Mouse (Mus musculus): ENCODE data around the gene Inava.

Inava gene

GRCm38 (mm10) chr1:136233892-136234594, at the start of gene Inava:
Gene Inava (minus strand): TSS chr1:136234264.
- CTCF ChIA-PET: no interaction called here

GRCm38 (mm10) chr1:136277366-136277765, 43.3 kb upstream of the Inava start:
- CTCF ChIA-PET: no interaction called here

GRCm38 (mm10) chr1:136268224-136268623, 34.2 kb upstream of the Inava start:
- CTCF ChIA-PET: no interaction called here

GRCm38 (mm10) chr1:136266127-136266526, 32.1 kb upstream of the Inava start:
- CTCF ChIA-PET: no interaction called here

DNA sequence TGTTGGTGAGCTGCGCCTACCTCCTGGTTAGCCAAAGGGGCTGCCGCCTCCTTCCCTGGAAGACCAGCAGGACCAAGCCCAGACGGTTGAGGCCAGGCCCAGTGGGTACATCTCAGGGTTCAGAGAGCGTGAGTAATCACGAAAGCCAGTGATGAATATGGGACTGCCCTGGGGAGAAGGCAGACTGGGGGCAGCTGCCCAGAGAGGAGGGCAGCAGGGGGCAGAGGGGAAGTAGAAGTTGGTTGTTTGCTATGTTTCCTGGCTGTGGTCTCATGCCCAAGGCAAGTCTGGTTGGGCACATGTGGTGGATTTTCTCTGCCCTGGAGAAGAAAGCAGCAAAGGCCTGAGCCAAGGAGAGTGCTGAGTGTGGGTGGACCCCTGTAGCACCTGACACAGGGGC, 29.3 kb upstream of the Inava start:
- CTCF ChIA-PET: no interaction called here

DNA sequence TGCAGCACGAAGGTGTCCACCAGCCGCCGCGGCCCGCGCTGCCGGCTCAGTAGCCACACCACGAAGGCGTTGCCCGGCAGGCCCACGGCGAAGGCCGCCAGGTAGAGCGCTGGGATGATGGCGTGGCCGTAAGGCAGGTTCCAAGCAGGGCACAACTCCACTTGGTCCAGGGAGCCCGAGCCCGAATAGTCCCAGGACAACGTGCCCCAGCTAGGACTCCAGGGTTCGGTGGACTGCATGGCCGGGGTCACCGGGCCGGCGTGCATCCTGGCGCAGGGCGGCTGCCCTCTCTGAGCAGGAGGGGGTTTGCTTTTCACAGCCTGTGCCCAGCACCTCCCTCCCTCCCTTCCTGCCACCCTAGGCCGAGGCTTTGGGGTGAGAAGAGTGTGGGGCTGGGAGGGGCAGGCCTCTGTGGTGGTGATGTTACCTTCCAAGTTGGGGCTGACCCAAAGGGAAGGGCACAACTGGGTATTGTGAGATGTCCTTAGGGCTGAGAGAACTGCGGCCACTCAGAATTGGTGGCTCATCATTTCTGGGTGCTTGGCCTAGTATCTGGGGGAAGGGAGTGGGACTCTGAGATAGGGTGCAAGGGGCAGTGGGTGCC, 26.7 kb upstream of the Inava start, which contains the start of gene Gpr25:
Gene Gpr25 (minus strand): TSS at position 239 of the 604 bp plus-strand sequence.
- CTCF ChIA-PET: no interaction called here

GRCm38 (mm10) chr1:136259893-136260634, 26.0 kb upstream of the Inava start:
- CTCF ChIA-PET: no interaction called here

DNA sequence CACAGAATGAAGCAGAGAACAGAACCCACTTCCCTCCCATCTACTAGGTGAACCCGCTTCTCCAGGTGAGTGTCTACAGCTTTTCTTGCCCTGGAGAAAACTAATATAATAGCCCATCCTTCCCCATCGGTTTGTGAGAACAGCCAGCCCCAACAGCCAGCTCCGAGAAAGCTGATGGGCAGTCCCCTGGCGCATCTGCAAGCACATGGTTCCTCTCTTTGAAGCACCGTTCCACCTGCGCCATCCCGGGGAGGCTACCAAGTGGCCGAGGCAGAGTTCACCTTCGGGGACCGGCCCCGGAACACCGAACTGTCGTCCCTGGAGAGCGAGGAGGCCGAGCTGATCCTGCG, 25.5 kb upstream of the Inava start:
- CTCF ChIA-PET: no interaction called here

GRCm38 (mm10) chr1:136258495-136258894, 24.4 kb upstream of the Inava start:
- CTCF ChIA-PET: no interaction called here

DNA sequence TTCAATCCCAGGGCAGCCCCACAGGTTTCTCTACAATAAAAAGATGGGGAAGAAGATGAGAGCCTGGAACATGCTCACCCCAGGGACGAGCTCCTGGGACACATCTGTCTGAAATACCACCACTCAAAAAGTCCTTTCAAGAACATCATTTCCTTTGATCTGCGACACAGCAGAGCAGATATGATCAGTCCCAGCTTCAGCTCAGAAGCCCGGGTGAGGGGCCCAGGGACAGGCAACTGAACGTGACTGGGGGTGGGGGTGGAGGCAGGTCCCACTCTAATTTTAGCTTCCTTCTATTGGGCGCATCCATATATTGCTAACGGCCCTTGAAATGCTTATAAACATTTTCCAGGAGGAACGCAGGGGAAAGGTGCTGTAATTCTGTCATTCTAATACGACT, 21.6 kb upstream of the Inava start:
- CTCF ChIA-PET: interaction anchor here (0.5 to 0.6 kb wide), 2 partner anchors 89 to 1994 kb away, joined by 4 to 8 read pairs; no protein-coding TSS in a partner anchor

DNA sequence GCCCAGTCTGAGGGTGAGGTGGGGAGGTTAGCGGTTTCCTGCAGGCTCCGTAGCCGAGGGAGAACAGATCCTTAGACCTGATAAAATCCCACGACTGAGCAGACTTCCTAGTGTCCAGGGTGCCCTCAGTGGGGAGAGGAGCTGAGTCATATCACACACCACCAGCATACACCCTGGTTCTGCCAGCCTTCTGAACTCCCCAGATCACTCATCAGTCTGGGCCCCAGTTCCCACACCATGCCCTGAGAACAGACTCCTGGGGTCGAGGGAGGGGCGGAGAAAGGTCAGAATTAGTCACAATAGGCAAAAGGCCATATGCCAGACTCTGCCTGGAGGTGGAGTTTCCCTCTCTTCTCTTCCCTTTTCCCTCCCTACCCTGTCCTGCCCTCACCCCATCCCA, 21.1 kb upstream of the Inava start:
- CTCF ChIA-PET: interaction anchor here (0.5 to 0.6 kb wide), 2 partner anchors 89 to 1994 kb away, joined by 4 to 8 read pairs; no protein-coding TSS in a partner anchor

DNA sequence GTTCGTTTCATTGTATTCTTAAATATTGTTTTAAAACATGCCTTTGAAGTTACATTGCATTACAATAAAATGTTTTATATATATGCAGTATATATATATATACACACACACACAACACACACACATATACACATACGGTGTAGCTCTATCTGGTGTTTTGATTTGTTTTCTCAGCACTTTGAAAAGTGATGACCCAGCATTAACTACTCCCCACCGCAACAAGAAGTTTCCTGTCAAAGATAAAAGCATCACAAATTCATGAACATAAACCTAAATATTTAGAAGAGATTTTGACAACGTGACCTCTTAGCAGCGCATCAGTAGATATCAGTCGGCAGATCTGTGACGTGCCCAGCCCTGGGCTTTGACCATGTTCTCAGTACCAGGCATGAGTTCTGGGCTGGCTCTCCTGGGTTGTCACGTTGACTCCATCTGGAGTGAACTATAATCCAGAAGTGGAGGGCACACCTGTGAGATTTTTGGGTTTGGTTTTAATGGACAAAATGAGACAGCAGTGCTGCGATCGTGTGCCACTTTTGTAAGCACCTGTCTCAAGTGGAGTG, 20.5 kb upstream of the Inava start:
- CTCF ChIA-PET: interaction anchor here (0.6 kb wide), 1 partner anchor 90 kb away, joined by 8 read pairs; no protein-coding TSS in a partner anchor

GRCm38 (mm10) chr1:136253472-136253871, 19.4 kb upstream of the Inava start:
- CTCF ChIA-PET: no interaction called here

DNA sequence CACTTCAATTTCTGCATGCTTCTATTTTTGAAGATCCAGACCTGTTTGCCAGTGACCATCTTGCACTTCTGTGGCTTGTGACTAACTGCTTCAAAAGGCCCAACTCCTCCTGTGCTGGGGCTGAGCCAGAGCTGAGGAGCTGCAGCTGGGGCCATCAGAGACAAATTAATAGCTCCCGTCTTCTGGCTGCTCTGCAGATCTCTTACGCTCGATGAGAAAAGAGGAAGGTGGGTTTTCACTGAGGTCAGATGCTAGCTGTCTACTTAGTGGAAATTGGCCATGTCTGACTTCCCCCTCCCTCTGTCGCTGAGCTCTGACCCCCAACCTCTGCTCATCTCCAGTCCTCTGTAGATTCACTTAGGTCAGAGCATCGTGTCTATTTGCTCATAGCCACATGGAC, 15.6 kb upstream of the Inava start:
- CTCF ChIA-PET: no interaction called here

DNA sequence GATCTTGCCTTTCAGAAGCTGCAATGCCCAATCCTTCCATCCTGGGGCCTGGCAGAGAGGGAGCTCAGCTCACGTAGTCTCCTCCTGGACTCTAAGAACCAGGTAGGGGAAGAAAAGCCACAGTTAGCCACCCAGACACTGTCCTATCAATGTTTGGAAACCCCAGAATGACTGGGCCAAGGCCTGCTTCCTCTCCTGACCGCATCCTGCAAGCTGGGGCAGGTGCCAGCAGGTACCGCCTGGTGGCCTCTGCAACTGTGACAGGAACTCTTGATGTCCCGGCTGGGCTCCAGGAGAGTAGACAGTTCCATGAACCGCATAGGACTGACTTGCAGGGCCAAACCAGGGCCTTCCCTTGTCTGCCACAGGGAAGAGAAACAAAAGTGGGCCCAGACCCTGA, 13.3 kb upstream of the Inava start:
- CTCF ChIA-PET: no interaction called here

DNA sequence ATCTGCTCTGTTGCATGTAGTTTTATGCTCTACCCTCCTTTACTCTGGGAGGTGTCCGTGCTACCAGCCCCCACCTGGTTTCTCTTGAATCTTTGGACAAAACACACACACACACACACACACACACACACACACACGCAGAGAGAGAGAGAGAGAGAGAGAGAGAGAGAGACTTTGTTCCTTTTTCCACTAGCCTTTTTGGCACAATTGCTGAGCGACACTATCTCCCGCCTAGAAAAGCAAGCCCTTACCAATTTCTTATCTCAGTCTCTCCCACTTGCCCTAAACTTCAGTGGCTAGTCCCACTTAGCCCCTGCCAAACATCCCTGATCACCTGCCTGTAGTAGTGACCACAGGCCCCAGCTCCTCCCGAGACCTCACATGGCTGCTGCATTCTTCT, 10.4 kb upstream of the Inava start:
- CTCF ChIA-PET: no interaction called here

DNA sequence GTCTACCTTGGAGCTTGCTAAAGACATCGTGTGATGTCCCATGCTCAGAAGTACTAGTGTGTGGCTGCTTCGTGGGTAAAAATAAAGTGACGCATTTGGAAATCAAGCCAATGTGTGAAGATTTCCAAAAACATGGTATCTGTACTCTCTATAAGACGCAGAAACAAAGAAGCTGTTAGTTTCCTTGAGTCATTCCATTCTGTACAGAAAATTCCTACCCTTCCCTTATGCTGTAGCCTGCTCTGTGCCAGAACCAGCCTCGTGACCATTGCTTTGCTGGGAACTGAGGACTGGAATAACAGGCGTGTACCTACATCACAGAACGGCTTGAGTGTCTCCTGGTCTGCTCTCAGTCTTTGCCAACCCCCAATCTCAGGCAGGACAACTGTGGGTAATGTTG, 7.7 kb upstream of the Inava start:
- CTCF ChIA-PET: no interaction called here

GRCm38 (mm10) chr1:136238495-136238894, 4.4 kb upstream of the Inava start:
- CTCF ChIA-PET: no interaction called here

DNA sequence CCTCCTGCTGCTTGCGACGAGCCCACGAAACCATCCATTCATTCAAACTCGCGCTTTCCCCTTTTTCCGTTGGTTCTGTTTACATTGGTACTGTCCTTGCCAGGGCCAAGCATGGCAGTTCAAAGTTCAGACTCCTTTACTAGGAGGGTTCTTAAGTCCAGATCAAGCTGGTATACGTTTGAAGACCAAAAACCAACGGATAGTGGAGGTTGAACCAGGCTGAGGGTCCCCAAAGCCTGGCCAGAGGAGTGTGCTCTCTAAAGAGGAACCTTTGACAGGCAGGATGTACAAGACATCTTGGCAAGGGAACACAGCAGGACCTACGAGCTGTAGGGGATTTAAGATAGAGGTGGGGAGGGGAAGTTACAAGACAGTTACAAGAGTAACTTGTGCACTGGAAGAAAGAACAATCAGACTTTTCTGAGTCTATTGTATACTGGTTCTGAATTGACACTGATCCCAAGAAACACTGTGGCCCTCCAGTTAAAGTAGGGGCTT, 580 bp upstream of the Inava start:
- CTCF ChIA-PET: no interaction called here

- CTCF ChIA-PET: no interaction called here
Observed at GRCm38 (mm10) chr1:136232986-136233790, 876 bp downstream of the Inava start.

DNA sequence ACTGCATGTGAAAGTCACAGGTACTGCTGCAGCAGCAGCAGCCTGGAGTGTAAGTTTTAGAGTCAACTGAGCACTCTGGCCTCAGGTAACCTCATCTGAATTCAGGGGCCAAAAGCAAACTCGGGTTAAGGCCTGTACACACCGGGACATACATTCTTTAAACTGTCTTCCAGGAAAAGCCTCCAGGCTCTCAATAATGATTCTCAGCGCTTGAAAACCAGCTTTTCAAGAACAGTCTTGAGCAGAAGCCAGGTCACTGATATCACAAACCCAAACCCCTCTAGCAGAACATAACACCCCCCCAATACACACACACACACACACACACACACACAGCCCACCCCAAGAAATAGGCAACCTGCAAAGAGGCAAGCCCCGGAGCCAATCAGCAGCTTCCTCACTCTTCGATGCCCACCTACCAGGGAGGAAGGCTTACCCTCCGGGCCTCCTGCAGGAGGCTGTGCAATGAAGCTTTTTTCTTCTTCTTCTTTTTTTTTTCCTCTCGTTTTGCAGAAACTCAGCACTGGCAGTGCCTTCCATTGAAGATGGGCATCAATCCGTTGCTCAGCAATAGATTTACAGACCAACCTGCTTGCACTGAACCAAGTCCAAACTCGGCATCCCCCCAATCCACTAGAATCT, 1.7 kb downstream of the Inava start:
- CTCF ChIA-PET: interaction anchor here (0.6 kb wide), 1 partner anchor 232 kb away, joined by 3 read pairs; no protein-coding TSS in a partner anchor

All from spleen, embryonic (tissue).